Mouse (Mus musculus) small intestine, adult 2 months (tissue): ENCODE measurements at regions not wholly inside any gene's neighbourhood (a gene's known extent, or its start where the extent isn't known, plus 50 kb on each side); places are given as distances from the start of the nearest gene placed in this dataset.

Source experiments
- H3K27ac ChIP-seq: fragments of 200-500 bp; 2 replicates; pipeline ENCODE4 v1.5.1; 2012; ENCODE audit warnings: low read depth, low read length, control low read depth, inconsistent platforms; ENCODE audit not compliant: insufficient read depth
- H3K27me3 ChIP-seq: fragments of 200-500 bp; 2 replicates; pipeline ENCODE4 v1.6.1; 2012; ENCODE audit warnings: mild to moderate bottlenecking, moderate library complexity, low read length, inconsistent platforms; ENCODE audit not compliant: control insufficient read depth, insufficient read depth
- H3K36me3 ChIP-seq: fragments of 200-500 bp; 2 replicates; pipeline ENCODE4 v1.6.1; 2012; ENCODE audit warnings: mild to moderate bottlenecking, low read length, control low read depth, inconsistent platforms; ENCODE audit not compliant: control insufficient read depth, insufficient read depth
- H3K4me1 ChIP-seq: fragments of 200-500 bp; 2 replicates; pipeline ENCODE4 v1.6.1; 2012; ENCODE audit warnings: low read length, inconsistent platforms, mixed read lengths; ENCODE audit not compliant: control insufficient read depth, insufficient read depth, insufficient read length
- H3K4me3 ChIP-seq: fragments of 200-500 bp; 2 replicates; pipeline ENCODE4 v1.5.1; 2012; ENCODE audit warnings: low read depth, mild to moderate bottlenecking, control low read depth, inconsistent platforms, low read length, moderate library complexity
- CTCF ChIP-seq: fragments of 200-500 bp; IDR thresholded peaks from 2 replicates; pipeline ENCODE4 v1.5.1; 2012; ENCODE audit warnings: low read depth, mild to moderate bottlenecking, control low read depth, inconsistent platforms, low read length, moderate library complexity, mixed read lengths; ENCODE audit not compliant: insufficient replicate concordance, insufficient read length; ENCODE audit errors: extremely low read depth
- POLR2A ChIP-seq: fragments of 200-500 bp; IDR thresholded peaks from 2 replicates; pipeline ENCODE4 v1.6.1; 2012; ENCODE audit warnings: low read depth, mild to moderate bottlenecking, control low read depth, inconsistent platforms, low read length, moderate library complexity
- WGBS: fragments of 180-500 bp; shearing (Covaris S2); methylation state at CpG from one replicate; pipeline ENCODE4 v1.1.7; 2018; 5-methylcytosine and 5-hydroxymethylcytosine counted together

DNA sequence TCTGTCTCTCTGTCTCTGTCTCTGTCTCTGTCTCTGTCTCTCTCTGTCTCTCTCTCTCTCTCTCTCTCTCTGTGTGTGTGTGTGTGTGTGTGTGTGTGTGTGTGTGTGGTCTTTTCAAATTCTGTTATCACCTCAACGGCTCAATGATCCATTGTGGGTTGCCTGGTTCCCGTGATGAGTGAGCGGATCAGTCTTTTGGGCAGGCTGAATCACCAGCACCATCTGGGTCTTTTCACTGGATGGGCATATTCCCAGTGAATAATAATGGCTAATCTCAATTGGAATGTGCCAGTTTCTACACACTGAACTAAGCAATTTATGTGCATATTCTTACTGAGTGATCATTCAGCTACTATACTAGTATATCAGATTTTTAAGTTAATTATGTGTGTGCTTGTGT lies 216.4 kb downstream of the Lmx1a start:
- Histone ChIP-seq H3K4me1 (no peaks in the 10 kb centered on the region), H3K4me3 (no peak overlapping the region), H3K27me3 (no peaks in the 10 kb centered on the region; the same call in 1 of the 2 replicates), H3K36me3 (no peaks in the 10 kb centered on the region), H3K27ac (no peak overlapping the region)
- TF ChIP-seq CTCF (no peak), POLR2A (no peak)
- 71% methylated on average over 3 of the region's 3 CpGs for WGBS

DNA sequence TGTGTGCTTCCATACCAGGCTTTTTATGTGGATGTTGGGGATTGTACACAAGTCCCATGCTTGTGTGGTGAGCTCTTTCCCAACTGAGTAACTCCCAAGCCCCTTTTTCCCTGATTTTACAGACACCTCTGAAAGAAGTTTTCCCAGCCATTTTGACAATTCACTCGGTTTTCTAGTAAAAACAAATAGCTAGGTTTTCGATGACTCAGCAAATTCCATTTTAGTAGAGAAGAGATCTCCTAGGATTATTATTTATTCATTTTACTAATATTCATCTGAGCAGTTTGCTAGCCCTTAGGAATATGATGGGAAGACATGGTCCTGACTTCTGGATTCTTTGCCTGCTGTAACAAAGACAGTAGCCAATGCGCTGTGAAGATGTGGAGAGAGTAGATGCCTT lies 223.0 kb downstream of the Lmx1a start:
- WGBS = 75% methylated on average over 3 of the region's 3 CpGs
- H3K36me3 ChIP-seq = no peaks in the 10 kb centered on the region
- no peak overlapping the region for H3K4me3 ChIP-seq
- H3K27ac ChIP-seq = no peak overlapping the region
- no peak for TF ChIP-seq POLR2A
- no peak for TF ChIP-seq CTCF
- H3K27me3 ChIP-seq = no peaks in the 10 kb centered on the region; the same call in 1 of the 2 replicates
- no peaks in the 10 kb centered on the region for H3K4me1 ChIP-seq

DNA sequence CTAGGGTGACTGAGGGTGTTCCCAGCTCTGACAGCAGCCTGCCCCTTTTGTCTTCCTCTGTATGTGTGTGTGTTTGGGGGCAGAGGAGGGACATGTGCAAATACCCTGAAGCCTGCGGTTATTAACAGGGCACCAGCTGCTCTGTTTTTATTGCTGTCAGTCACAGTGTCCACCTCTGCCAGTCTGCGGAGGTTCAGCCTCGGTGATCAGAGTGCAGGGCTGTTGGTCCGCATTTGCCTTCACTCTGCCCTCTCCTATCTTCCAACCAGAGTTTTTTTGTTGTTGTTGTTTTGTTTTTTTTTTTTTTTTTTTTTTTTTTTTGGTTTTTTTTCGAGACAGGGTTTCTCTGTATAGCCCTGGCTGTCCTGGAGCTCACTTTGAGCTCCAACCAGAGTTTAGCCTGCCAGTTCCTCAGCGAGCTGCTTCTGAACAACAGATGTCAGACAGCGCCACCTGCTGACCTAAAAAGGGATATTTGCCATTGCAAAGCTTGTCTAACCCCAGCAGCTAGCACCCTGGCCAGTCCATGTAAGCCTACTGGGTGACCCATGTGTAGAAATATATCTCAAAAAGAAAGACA lies 226.0 kb downstream of the Lmx1a start:
- no peak overlapping the region for H3K27ac ChIP-seq
- no peaks in the 10 kb centered on the region; the same call in 1 of the 2 replicates for H3K27me3 ChIP-seq
- H3K4me1 ChIP-seq = no peaks in the 10 kb centered on the region
- TF ChIP-seq CTCF (peak; percentile 42; the same call in 1 of the 2 replicates), POLR2A (no peak)
- WGBS = 28% methylated on average over 7 of the region's 7 CpGs
- no peaks in the 10 kb centered on the region for H3K36me3 ChIP-seq
- H3K4me3 ChIP-seq = no peak overlapping the region

DNA sequence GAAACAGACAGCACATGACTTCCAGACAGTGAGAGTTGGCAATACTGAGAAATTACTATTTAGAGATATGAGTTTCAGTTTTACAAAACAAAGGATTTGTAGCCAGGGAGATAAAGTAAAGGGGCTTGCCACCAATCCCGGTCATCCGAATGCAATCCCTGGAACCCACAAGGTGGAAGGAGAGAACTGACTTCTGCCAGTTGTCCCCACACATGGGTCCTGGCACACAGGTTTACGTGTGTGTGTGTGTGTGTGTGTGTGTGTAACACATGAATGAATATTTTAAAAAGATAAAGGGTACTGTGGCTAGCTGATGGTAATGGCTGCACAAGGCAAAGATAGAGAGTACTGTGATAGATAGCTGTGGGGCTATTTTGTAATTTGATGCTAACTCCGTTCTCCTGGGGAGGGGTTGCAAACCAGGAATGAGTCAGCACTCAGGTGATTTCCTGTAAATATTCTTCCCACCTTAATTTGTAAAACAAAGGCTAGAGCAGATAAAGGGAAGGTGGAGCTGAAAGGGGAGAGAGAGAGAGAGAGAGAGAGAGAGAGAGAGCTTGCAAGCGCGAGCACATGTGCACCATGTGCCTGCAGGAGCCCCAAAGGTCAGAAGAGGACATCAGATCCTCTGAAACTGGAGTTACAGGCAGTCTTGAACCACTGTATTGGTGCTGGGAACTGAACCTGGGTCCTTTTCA lies 226.7 kb downstream of the Lmx1a start:
- Histone ChIP-seq H3K4me3 (no peak overlapping the region), H3K27ac (no peak overlapping the region), H3K27me3 (no peaks in the 10 kb centered on the region), H3K4me1 (no peaks in the 10 kb centered on the region), H3K36me3 (no peaks in the 10 kb centered on the region)
- TF ChIP-seq POLR2A (no peak), CTCF (no peak)
- 46% methylated on average over 6 of the region's 6 CpGs for WGBS

DNA sequence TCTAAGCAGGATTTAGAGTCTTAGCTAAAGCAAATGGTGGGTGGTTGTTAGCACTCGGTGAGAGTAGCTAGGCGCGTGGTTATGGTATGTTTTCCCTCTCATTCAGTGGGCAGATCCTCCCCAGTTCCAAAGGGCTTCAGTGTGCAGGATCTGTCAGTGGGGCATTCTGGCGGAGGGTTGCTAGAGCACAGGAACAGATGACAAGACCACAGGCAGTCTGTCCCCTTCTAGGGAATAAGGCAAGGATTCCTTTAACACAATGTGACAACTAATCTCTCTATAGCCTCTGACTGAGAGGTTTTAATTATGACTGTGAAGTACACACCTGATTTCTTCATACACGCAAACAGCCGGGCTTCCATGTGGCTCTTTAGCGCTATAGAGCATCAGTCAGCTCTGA lies 233.9 kb downstream of the Lmx1a start:
- H3K27ac ChIP-seq = no peak overlapping the region
- no peaks in the 10 kb centered on the region for H3K27me3 ChIP-seq
- no peaks in the 10 kb centered on the region for H3K4me1 ChIP-seq
- H3K4me3 ChIP-seq = no peak overlapping the region
- H3K36me3 ChIP-seq = no peaks in the 10 kb centered on the region
- TF ChIP-seq CTCF = no peak
- no peak for TF ChIP-seq POLR2A
- WGBS = 88% methylated on average over 7 of the region's 7 CpGs

DNA sequence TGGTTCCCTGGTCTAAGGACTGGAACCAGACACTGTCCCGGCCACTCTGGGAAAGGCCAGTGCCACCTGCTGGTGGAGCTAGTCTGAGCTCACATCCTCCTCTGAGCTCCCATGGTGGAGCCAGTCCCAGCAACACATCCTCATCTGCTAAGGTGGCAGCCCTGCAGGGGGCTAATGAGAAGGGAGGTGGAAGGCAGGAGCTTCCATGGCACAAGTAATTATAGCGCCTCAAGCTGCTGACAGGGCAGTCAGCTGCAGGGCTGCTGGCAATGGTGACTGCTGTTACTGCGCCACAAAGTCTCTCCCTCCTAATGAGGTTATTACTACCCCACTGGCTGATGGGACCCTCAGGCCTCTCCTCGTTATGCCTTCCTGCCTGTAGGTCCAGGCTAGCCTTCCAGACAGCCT lies 239.0 kb downstream of the Lmx1a start:
- Histone ChIP-seq H3K4me1 (no peaks in the 10 kb centered on the region), H3K27me3 (no peaks in the 10 kb centered on the region), H3K36me3 (no peaks in the 10 kb centered on the region), H3K4me3 (no peak overlapping the region), H3K27ac (no peak overlapping the region)
- TF ChIP-seq CTCF (no peak), POLR2A (no peak)
- WGBS = 41% methylated on average over 4 of the region's 4 CpGs

DNA sequence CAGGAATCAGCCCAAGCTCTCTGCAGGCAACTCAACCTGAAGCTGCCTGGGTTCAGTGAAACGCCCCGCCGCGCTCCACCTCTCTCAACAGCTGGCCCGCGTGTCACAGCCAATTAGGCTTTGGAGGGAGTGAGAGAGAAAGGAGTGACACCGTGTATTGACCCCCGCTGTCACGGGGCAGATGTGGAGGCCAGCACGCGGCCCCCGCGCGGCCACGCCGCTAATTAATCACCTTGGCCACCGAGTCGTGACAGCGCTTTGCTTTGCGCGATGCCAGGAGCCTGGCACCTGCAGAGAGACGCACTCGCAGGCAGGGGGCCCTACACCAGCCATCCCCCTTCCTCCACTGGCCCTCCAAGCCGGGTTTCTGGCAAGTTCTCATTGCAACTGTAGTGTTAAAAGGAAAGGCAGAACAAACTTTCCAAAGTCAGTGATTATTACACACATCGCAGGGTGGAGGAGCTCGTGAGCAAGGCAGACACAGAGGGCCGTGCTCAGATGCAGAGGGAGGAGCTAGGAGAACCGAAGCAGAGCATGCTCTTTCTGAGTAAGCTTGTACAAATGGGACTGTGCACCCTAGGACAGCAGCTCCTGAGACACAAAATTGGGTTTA lies 240.8 kb downstream of the Lmx1a start:
- H3K27me3 ChIP-seq = no peaks in the 10 kb centered on the region
- 5% methylated on average over 28 of the region's 28 CpGs for WGBS
- H3K36me3 ChIP-seq = no peaks in the 10 kb centered on the region
- TF ChIP-seq POLR2A (no peak), CTCF (no peak)
- H3K4me1 ChIP-seq = no peaks in the 10 kb centered on the region
- H3K27ac ChIP-seq = no peak overlapping the region
- H3K4me3 ChIP-seq = peak overlapping the region; percentile 27
